Mouse (Mus musculus) heart, embryonic 12.5 days (tissue): Measurements from ENCODE around the gene Optn. TPM values are rescaled to one million over a fixed set of nuclear protein-coding genes. Genes with fewer than 3 reads are reported as not detected.

ENCODE experiments used
- ATAC-seq: fragments of 200-750 bp; cut with Nextera tagmentation; 2 replicates; pipeline ENCODE4 v1.8.0; 2017; ENCODE audit warnings: moderate TSS enrichment, moderate library complexity; ENCODE audit not compliant: insufficient number of reproducible peaks, low FRiP score
- H3K27ac ChIP-seq: fragments of 300-500 bp; sonication (generic); 2 replicates; pipeline ENCODE4 v1.5.1; 2016; ENCODE audit warnings: mild to moderate bottlenecking, moderate library complexity; ENCODE audit not compliant: poor library complexity, severe bottlenecking
- H3K27me3 ChIP-seq: fragments of 300-500 bp; sonication (generic); replicated peaks from 2 replicates; pipeline ENCODE4 v1.6.1; 2016; ENCODE audit warnings: mild to moderate bottlenecking, moderate library complexity
- H3K36me3 ChIP-seq: fragments of 300-500 bp; sonication (generic); 2 replicates; pipeline ENCODE4 v1.6.1; 2016; ENCODE audit warnings: mild to moderate bottlenecking, moderate library complexity
- H3K4me1 ChIP-seq: fragments of 300-500 bp; sonication (generic); replicated peaks from 2 replicates; pipeline ENCODE4 v1.6.1; 2016; ENCODE audit warnings: mild to moderate bottlenecking
- H3K4me2 ChIP-seq: fragments of 300-500 bp; sonication (generic); 2 replicates; pipeline ENCODE4 v1.6.1; 2016; ENCODE audit warnings: mild to moderate bottlenecking, moderate library complexity
- H3K4me3 ChIP-seq: fragments of 300-500 bp; sonication (generic); 2 replicates; pipeline ENCODE4 v1.5.1; 2016; ENCODE audit warnings: mild to moderate bottlenecking
- H3K9ac ChIP-seq: fragments of 300-500 bp; sonication (generic); 2 replicates; pipeline ENCODE4 v1.6.1; 2016; ENCODE audit warnings: mild to moderate bottlenecking, moderate library complexity
- H3K9me3 ChIP-seq: fragments of 300-500 bp; sonication (generic); replicated peaks from 2 replicates; pipeline ENCODE4 v1.6.1; 2016; ENCODE audit warnings: mild to moderate bottlenecking, moderate library complexity
- WGBS: fragments of 180-500 bp; shearing (Covaris S2); methylation state at CpG from one replicate; pipeline ENCODE4 v1.1.7; 2016; 5-methylcytosine and 5-hydroxymethylcytosine counted together
- polyA plus RNA-seq: library from polyadenylated mRNA; unstranded; fragments of >200 nt; fragmentation: Nextera tagmentation; extraction: Ambion mirVana; gene quantifications from 2 replicates; pipeline ENCODE4 v1.2.1, GENCODE M21; 2016

The Optn gene
- polyA plus RNA-seq, 1 experiment from 2014 or later, result 17.5 TPM

- Histone ChIP-seq H3K4me3 (no peak overlapping the region), H3K9ac (no peak overlapping the region), H3K4me1 (peaks cover 7% of the 10 kb centered on the region; the same call in 1 of the 2 replicates), H3K9me3 (no peaks in the 10 kb centered on the region), H3K4me2 (no peak overlapping the region), H3K36me3 (peaks cover 17% of the 10 kb centered on the region), H3K27me3 (no peaks in the 10 kb centered on the region), H3K27ac (no peak overlapping the region)
- no peak for ATAC-seq
- 87% methylated on average over 4 of the region's 4 CpGs for WGBS
Observed at GRCm38 (mm10) chr2:5029808-5030207, 34.0 kb downstream of the Optn start.

- H3K4me3 ChIP-seq, result no peak overlapping the region
- H3K27ac ChIP-seq, result no peak overlapping the region
- H3K36me3 ChIP-seq, result peaks cover 17% of the 10 kb centered on the region
- no peaks in the 10 kb centered on the region for H3K9me3 ChIP-seq
- no peak overlapping the region for H3K4me2 ChIP-seq
- no peak overlapping the region for H3K9ac ChIP-seq
- WGBS, result 69% methylated on average over 7 of the region's 7 CpGs
- no peaks in the 10 kb centered on the region for H3K27me3 ChIP-seq
- no peak for ATAC-seq
- H3K4me1 ChIP-seq, result peaks cover 6% of the 10 kb centered on the region; the same call in 1 of the 2 replicates
Observed at GRCm38 (mm10) chr2:5028047-5028446, 35.8 kb downstream of the Optn start.

GRCm38 (mm10) chr2:5027057-5027456, 36.8 kb downstream of the Optn start:
- H3K36me3 ChIP-seq, result peaks cover 17% of the 10 kb centered on the region
- ATAC-seq, result no peak
- no peak overlapping the region for H3K27ac ChIP-seq
- 79% methylated on average over 6 of the region's 6 CpGs for WGBS
- no peak overlapping the region for H3K4me2 ChIP-seq
- H3K9ac ChIP-seq, result no peak overlapping the region
- H3K4me3 ChIP-seq, result no peak overlapping the region
- no peaks in the 10 kb centered on the region for H3K27me3 ChIP-seq
- H3K4me1 ChIP-seq, result peaks cover 6% of the 10 kb centered on the region; the same call in 1 of the 2 replicates
- no peaks in the 10 kb centered on the region for H3K9me3 ChIP-seq

- Histone ChIP-seq H3K4me1 (peaks cover 6% of the 10 kb centered on the region; the same call in 1 of the 2 replicates), H3K9ac (no peak overlapping the region), H3K4me3 (no peak overlapping the region), H3K27ac (no peak overlapping the region), H3K9me3 (no peaks in the 10 kb centered on the region), H3K4me2 (no peak overlapping the region), H3K36me3 (peaks cover 10% of the 10 kb centered on the region; the same call in 1 of the 2 replicates), H3K27me3 (no peaks in the 10 kb centered on the region)
- WGBS, result 44% methylated on average over 4 of the region's 4 CpGs
- no peak for ATAC-seq
Observed at GRCm38 (mm10) chr2:5025162-5025733, 38.6 kb downstream of the Optn start.

- Histone ChIP-seq H3K4me2 (no peak overlapping the region), H3K27ac (no peak overlapping the region), H3K4me3 (no peak overlapping the region), H3K27me3 (no peaks in the 10 kb centered on the region), H3K9me3 (no peaks in the 10 kb centered on the region), H3K9ac (no peak overlapping the region), H3K4me1 (peaks cover 6% of the 10 kb centered on the region; the same call in 1 of the 2 replicates), H3K36me3 (peaks cover 10% of the 10 kb centered on the region; the same call in 1 of the 2 replicates)
- 77% methylated on average over 14 of the region's 14 CpGs for WGBS
- no peak for ATAC-seq
Observed at GRCm38 (mm10) chr2:5023699-5024399, 40.0 kb downstream of the Optn start.

GRCm38 (mm10) chr2:5023275-5023674, 40.6 kb downstream of the Optn start:
- Histone ChIP-seq H3K9me3 (no peaks in the 10 kb centered on the region), H3K9ac (no peak overlapping the region), H3K4me2 (no peak overlapping the region), H3K36me3 (peaks cover 10% of the 10 kb centered on the region; the same call in 1 of the 2 replicates), H3K27me3 (no peaks in the 10 kb centered on the region), H3K4me3 (no peak overlapping the region), H3K27ac (no peak overlapping the region), H3K4me1 (peaks cover 4% of the 10 kb centered on the region; the same call in 1 of the 2 replicates)
- 13% methylated on average over 2 of the region's 2 CpGs for WGBS
- no peak for ATAC-seq

GRCm38 (mm10) chr2:5019708-5020107, 44.1 kb downstream of the Optn start:
- H3K9ac ChIP-seq, result no peak overlapping the region
- H3K4me3 ChIP-seq, result no peak overlapping the region
- 0 out of 2 replicates have a peak, but pooled peaks cover 1% of the 10 kb centered on the region for H3K9me3 ChIP-seq
- no peaks in the 10 kb centered on the region for H3K27me3 ChIP-seq
- no peak overlapping the region for H3K4me2 ChIP-seq
- ATAC-seq, result no peak
- H3K36me3 ChIP-seq, result no peaks in the 10 kb centered on the region
- H3K27ac ChIP-seq, result no peak overlapping the region
- 59% methylated on average over 1 of the region's 1 CpGs for WGBS
- peaks cover 4% of the 10 kb centered on the region; the same call in 1 of the 2 replicates for H3K4me1 ChIP-seq

- Histone ChIP-seq H3K27me3 (no peaks in the 10 kb centered on the region), H3K4me3 (no peak overlapping the region), H3K4me2 (no peak overlapping the region), H3K27ac (no peak overlapping the region), H3K4me1 (peaks cover 2% of the 10 kb centered on the region), H3K36me3 (no peaks in the 10 kb centered on the region), H3K9me3 (0 out of 2 replicates have a peak, but pooled peaks cover 4% of the 10 kb centered on the region), H3K9ac (no peak overlapping the region)
- WGBS, result 89% methylated on average over 7 of the region's 7 CpGs
- no peak for ATAC-seq
Observed at GRCm38 (mm10) chr2:5016922-5017321, 46.9 kb downstream of the Optn start.

GRCm38 (mm10) chr2:5015527-5015926, 48.3 kb downstream of the Optn start:
- ATAC-seq, result no peak
- no peak overlapping the region for H3K4me3 ChIP-seq
- no peak overlapping the region for H3K27ac ChIP-seq
- H3K36me3 ChIP-seq, result no peaks in the 10 kb centered on the region
- H3K4me2 ChIP-seq, result no peak overlapping the region
- peaks cover 9% of the 10 kb centered on the region for H3K4me1 ChIP-seq
- H3K27me3 ChIP-seq, result no peaks in the 10 kb centered on the region
- H3K9me3 ChIP-seq, result 0 out of 2 replicates have a peak, but pooled peaks cover 4% of the 10 kb centered on the region
- WGBS, result 84% methylated on average over 6 of the region's 6 CpGs
- H3K9ac ChIP-seq, result no peak overlapping the region

GRCm38 (mm10) chr2:5014616-5015015, 49.2 kb downstream of the Optn start:
- no peak overlapping the region for H3K9ac ChIP-seq
- WGBS, result 68% methylated on average over 7 of the region's 7 CpGs
- no peak overlapping the region for H3K4me3 ChIP-seq
- H3K27me3 ChIP-seq, result no peaks in the 10 kb centered on the region
- peaks cover 9% of the 10 kb centered on the region for H3K4me1 ChIP-seq
- H3K9me3 ChIP-seq, result 0 out of 2 replicates have a peak, but pooled peaks cover 4% of the 10 kb centered on the region
- H3K27ac ChIP-seq, result no peak overlapping the region
- no peak overlapping the region for H3K4me2 ChIP-seq
- no peak for ATAC-seq
- H3K36me3 ChIP-seq, result 0 out of 2 replicates have a peak, but pooled peaks cover 5% of the 10 kb centered on the region

GRCm38 (mm10) chr2:5012491-5013324, 51.1 kb downstream of the Optn start, which contains the start of gene Mcm10:
Mcm10 (minus strand) TSS chr2:5012791.
- Histone ChIP-seq H3K4me1 (peaks cover 9% of the 10 kb centered on the region), H3K4me2 (peak within 1 kb of the TSS; percentile 68), H3K9ac (peak within 1 kb of the TSS; percentile 71), H3K4me3 (peak within 1 kb of the TSS; percentile 77), H3K27me3 (no peaks in the 10 kb centered on the region), H3K9me3 (0 out of 2 replicates have a peak, but pooled peaks cover 4% of the 10 kb centered on the region), H3K27ac (no peak within 1 kb of the TSS), H3K36me3 (peaks cover 19% of the 10 kb centered on the region)
- peak; percentile 100 for ATAC-seq
- 3% methylated on average over 32 of the region's 32 CpGs for WGBS
